Mouse (Mus musculus): ENCODE measurements at regions not wholly inside any gene's neighbourhood (a gene's known extent, or its start where the extent isn't known, plus 50 kb on each side); places are given as distances from the start of the nearest gene placed in this dataset.

- DNase-seq = no peak
These were observed 109.8 kb upstream of the Zfp217 start for GRCm38 (mm10) chr2:170257671-170258235.

GRCm38 (mm10) chr2:170255997-170256396 lies 108.1 kb upstream of the Zfp217 start:
- DNase-seq = no peak

- DNase-seq = no peak
These were observed 107.6 kb upstream of the Zfp217 start for GRCm38 (mm10) chr2:170255533-170255932.

GRCm38 (mm10) chr2:170253681-170254440 lies 106.0 kb upstream of the Zfp217 start:
- DNase-seq = no peak

- DNase-seq = peak; percentile 36 to 73
These were observed 104.5 kb upstream of the Zfp217 start for GRCm38 (mm10) chr2:170252255-170253034.

- no peak for DNase-seq
These were observed 102.8 kb upstream of the Zfp217 start for GRCm38 (mm10) chr2:170250680-170251079.

- DNase-seq = no peak
These were observed 100.0 kb upstream of the Zfp217 start for GRCm38 (mm10) chr2:170247702-170248445.

- no peak for DNase-seq
These were observed 97.9 kb upstream of the Zfp217 start for GRCm38 (mm10) chr2:170245637-170246341.

GRCm38 (mm10) chr2:170244108-170244507 lies 96.2 kb upstream of the Zfp217 start:
- DNase-seq = no peak

GRCm38 (mm10) chr2:170237959-170238358 lies 90.1 kb upstream of the Zfp217 start:
- no peak for DNase-seq

- DNase-seq = no peak
These were observed 85.5 kb upstream of the Zfp217 start for GRCm38 (mm10) chr2:170233426-170233825.

GRCm38 (mm10) chr2:170229461-170230080 lies 81.7 kb upstream of the Zfp217 start:
- DNase-seq = no peak

GRCm38 (mm10) chr2:170228318-170228994 lies 80.6 kb upstream of the Zfp217 start:
- DNase-seq = no peak

- DNase-seq = no peak
These were observed 76.0 kb upstream of the Zfp217 start for GRCm38 (mm10) chr2:170223872-170224271.

- no peak for DNase-seq
These were observed 74.9 kb upstream of the Zfp217 start for GRCm38 (mm10) chr2:170222819-170223218.

- DNase-seq = peak in 1 of 2 experiments; percentile 28
These were observed 74.2 kb upstream of the Zfp217 start for GRCm38 (mm10) chr2:170221994-170222535.

- DNase-seq = peak; percentile 77 to 80
These were observed 73.0 kb upstream of the Zfp217 start for GRCm38 (mm10) chr2:170220871-170221369.

GRCm38 (mm10) chr2:170220443-170220842 lies 72.5 kb upstream of the Zfp217 start:
- DNase-seq = no peak

- DNase-seq = peak in 1 of 2 experiments; percentile 55
These were observed 71.9 kb upstream of the Zfp217 start for GRCm38 (mm10) chr2:170219611-170220401.

Data from heart, adult 18-20 months (tissue).